Mouse (Mus musculus) liver, embryonic 14.5 days (tissue): Measurements from ENCODE around the gene Rubcn.

Experiments
- CTCF ChIP-seq: IDR thresholded peaks from 2 replicates; pipeline ENCODE4 v1.5.1; 2016; ENCODE audit warnings: antibody characterized with exemption, low read depth, control low read depth
- EP300 ChIP-seq: IDR thresholded peaks from 2 replicates; pipeline ENCODE4 v1.6.1; 2016; ENCODE audit warnings: antibody characterized with exemption, low read depth

- TF ChIP-seq EP300 (no peak), CTCF (no peak)
Observed at GRCm38 (mm10) chr16:32784840-32785239, 92.7 kb downstream of the Rubcn start.
